Mouse (Mus musculus) kidney, postnatal 14 days (tissue): ENCODE measurements around the gene Otud7b.
A peak's percentile ranks its signal among the peaks of the same experiment; 100 is the strongest.
"Not testable (repeated sequence)": the region's sequence is repeated elsewhere in the genome, so short reads cannot be mapped to it uniquely, and the experiment has no call there.

Experiments used
- DNase-seq: peaks from one replicate; pipeline ENCODE4 v3.0.0; 2022; ENCODE audit warnings: mixed read lengths

The Otud7b gene

GRCm38 (mm10) chr3:96151836-96152235 lies 47.5 kb downstream of the Otud7b start:
- DNase-seq = no peak

- DNase-seq = no peak
These were observed 48.3 kb downstream of the Otud7b start for GRCm38 (mm10) chr3:96152611-96153010.

DNA sequence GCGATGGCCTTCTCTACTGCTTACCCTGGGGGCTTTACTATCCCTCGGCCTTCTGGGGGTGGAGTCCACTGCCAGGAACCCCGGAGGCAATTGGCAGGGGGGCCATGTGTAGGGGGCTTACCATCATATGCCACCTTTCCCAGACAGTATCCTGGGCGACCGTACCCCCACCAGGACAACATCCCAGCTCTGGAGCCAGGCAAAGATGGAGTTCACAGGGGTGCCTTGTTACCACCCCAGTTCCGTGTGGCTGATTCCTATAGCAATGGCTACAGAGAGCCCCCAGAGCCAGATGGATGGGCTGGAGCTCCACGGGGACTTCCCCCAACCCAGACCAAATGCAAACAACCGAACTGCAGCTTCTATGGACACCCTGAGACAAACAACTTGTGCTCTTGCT lies 51.2 kb downstream of the Otud7b start:
- no peak for DNase-seq

GRCm38 (mm10) chr3:96159820-96160219 lies 55.5 kb downstream of the Otud7b start:
- peak; percentile 28 for DNase-seq

DNA sequence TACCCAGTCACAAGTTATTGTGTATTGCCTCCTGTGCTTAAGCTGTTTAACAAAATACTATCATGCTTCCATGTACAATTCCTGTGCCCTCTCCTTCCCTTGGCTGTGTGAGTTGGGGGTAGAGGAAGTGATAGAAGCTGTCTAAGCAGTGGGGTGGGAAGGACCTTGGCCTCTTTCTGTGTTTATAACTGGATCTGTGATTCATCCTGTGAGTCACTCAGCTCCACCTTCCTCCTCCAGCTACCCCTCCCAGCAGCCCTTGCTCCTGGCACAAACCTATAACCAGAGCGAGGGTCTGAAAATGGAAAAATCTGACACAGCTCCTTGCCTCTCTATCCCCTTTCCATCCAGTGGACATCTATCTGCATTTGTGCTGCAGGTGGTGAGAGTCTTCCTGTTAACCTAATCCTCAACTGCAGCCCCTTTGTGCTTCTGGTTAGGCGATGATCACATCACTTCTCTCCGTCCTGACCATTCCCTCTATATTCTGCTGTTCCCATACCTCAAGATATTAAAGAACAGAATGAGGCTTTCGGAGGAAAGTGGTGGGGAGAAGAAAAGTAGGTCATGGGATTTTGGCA lies 56.0 kb downstream of the Otud7b start:
- DNase-seq = peak; percentile 73

DNA sequence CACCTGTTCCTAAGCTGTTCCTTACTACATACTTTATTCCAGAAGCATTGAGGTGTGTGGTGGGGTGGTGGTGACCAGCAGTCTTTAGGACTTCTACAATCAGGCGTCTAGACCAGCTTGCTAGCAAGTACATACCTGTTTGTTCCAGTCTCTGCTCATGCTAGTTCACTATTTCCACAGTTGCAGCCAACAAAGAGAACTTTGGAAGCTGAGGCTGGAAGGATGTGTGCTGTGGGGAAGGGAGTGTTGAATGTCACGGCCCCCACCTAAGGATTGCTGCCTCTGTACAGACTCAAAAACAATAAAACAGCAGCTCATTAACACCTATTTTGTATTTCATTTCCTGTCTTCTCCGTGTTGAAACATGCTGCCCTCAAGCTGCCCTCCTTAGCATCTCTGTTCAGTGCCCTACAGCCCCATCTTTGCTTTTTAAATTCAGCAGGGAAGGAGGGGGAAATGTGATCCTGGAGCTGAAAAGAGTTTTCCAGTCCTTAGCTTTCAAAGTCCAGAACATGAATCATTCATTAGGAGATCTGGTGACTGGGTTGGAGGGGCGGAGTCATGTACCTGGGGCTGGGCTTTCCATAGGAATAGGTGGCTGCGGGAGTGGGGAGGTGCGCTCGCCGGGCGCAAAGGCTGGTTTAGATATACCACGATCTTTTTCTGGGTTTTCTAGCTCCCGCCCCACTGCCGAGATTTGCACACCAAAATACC lies 56.6 kb downstream of the Otud7b start:
- peak; percentile 87 for DNase-seq

DNA sequence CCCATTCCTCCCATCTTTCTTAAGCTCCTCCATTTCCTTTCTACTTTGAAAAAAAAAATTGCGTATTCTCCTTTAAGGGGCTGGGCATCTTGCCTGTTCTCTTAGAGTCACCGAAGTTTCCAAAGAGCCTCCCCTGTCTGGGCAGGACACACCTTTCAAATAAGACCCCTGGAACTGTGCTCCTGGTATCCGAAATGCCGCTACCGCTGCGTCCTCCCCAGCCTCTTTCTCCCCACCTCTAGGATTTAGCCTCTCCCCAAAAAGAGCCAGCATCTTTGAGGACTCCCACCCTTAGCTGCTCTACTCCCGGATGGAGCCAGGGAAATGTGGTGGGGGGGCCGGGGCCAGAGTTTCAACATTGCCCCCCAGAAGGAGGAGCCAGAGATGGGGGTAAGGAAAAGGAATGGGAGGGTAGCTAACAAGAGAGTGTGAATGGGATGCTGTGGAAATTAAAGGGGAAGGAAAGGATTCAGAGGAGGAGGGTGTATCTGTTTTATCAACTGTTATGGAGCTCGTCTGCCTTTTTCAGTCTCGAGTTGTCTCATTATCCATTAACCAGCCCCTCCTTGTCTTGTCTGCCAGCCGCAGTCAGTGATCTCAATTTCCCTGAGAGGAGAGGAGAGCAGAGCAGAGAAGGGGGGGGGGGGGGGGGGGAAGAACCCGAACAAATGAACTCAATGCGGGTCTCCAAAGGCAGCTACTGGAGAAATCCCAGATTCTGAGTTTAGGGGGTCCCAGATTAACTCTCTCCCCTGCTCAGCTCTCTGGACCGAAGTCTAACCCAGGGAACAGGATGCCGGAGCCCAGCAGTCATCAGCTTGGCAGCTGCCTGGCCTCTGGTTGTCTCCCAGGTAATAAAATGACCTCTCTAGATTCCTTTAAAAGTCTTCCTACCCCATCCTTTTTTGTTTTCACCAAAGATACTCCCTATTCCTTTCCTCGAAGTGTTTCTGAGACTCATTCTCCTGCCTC lies 57.8 kb downstream of the Otud7b start, which contains the start of gene Mtmr11:
Mtmr11 (plus strand) TSS at position 136 of the 972 bp plus-strand sequence.
- DNase-seq = peak; percentile 61

GRCm38 (mm10) chr3:96163040-96163439 lies 58.7 kb downstream of the Otud7b start:
- no peak for DNase-seq

- no peak for DNase-seq
These were observed 64.3 kb downstream of the Otud7b start for GRCm38 (mm10) chr3:96168466-96169158.

DNA sequence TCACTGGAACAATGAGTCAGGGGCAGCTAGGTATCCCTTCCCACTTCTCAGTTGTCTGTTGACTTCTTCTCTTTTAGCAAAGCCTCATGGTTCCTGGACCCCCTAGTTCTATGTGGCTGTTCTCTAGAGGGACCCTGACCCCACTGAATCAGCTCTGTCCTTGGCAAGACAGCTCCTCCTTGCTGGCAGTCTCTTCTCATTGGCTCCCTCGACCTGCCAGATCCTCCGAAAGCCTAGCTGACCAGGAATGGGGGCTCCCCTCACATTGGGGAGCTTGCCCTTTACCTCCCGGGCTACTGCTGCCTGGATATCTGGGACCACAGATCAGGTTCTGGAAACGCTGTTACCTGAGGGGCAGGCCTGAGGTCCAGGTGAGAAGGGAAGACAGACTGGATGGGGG lies 65.9 kb downstream of the Otud7b start:
- no peak for DNase-seq

DNA sequence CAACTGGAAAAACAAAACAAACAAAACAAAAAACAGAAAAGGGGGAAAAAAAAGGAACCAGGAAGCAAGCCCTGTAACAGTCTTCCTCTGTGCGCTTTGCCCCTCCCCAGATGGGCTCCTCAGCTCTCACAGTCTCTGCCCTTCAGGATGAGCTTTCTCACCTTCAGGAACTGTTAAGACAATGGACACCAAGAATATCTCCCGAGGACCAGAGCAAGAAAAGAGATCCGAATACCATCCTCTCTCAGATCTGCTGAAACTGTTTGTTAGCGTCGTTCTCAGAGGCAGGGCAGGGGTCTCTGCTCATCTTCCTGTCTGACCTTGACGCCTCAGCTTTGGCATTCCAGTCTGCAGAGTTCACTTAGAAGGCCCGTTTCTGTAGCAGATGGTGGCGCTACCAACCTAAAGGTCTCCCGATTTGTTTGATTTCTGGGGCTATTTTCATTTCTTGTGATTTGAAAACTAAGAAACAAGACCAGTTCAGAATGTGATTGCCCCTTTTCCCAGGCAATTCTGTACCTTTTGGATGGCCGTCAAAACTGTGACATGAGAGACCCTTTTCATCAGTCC lies 66.7 kb downstream of the Otud7b start:
- no peak for DNase-seq

DNA sequence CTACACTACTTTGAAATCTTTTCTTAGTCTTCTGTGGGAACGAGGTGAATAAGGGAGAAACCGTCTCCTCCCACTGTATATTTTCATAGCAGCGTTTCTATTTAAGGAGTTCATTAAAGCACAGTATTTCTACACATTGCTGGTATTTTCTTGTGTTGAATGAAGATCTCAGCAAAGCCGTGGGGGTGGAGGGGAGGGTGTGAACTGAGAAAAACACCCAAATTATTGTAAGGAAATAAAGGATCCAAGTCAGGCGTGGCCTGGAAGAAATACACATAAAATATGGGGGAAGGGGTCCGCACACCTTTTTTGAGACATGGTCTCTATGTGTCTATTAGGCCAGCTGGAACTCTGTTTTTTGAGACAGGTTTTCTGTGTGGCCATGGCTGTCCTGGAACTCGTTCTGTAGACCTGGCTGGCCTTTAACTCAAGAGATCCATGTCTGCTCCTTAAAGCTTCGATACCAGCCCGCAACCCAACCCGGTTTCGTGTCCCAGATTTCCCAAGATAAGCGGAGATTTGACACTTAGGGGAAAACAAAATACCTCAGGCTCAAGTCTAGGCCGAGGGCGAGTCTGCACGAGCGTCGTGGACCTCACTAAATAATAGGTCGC lies 67.4 kb downstream of the Otud7b start:
- no peak for DNase-seq

DNA sequence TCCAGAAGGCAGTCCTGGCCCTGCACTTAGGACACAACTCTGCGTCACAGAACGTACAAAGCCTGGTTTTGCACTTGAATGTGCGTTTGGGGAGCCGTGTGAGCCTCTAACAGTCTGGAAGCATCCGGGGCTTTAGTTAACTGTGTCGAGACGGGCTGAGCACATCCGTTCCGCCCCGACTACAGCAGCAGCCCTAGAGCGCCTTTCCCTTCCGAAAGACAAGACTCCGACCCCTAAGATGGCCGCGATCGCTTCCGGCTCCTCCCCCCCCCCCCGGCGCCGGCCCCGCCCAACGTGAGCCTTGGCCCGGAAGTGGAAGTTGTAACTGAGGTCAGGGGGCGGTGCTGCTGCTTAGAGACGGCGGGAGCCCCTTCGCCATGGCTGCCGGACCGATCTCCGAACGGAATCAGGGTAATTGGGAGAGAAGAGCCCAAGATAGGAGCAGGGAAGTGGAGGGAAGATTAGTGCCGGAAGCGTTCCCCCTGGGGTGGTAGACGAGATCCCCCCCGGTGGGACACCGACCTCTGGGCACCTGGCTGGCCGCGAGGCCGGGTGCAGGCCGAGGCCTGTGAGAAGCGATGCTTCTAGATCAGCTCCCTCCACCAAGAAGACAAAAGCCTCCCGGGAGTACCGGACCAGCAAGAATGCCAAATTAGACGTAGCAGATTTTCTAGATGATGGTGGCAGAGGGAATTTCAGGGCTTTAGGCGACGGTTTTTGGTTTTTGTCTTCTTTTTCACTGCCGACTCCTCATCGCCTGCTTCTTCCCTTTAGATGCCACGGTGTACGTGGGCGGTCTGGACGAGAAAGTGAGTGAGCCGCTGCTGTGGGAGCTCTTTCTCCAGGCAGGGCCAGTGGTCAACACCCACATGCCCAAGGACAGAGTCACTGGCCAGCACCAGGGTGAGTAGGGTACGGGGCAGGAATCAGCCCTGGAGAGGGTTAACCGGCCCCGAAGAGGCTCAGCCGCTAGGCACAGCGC lies 68.2 kb downstream of the Otud7b start, which contains the start of gene Sf3b4:
Sf3b4 (plus strand) TSS at position 136 of the 982 bp plus-strand sequence.
- peak; percentile 92 for DNase-seq

GRCm38 (mm10) chr3:96173185-96173584 lies 68.9 kb downstream of the Otud7b start:
- DNase-seq = no peak

DNA sequence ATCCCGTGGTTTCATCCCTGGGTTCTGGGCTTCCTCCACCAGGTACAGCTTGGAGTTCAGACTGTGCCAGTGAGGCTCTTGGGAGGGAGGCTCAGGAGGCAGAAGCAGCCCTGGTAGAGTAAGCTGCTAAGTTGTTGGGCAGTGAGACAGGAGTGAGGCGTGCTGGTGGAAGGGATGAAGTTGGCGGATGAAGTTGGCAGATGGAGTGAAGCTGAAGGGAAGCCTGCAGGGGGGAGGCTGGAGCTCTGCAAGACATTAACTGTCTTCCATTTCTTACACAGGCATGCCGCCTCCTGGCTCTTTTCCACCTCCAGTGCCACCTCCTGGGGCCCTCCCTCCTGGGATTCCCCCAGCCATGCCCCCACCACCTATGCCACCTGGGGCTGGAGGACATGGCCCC lies 69.7 kb downstream of the Otud7b start:
- DNase-seq = not testable (repeated sequence)

GRCm38 (mm10) chr3:96175251-96175650 lies 70.9 kb downstream of the Otud7b start:
- no peak for DNase-seq

GRCm38 (mm10) chr3:96178427-96178826 lies 74.1 kb downstream of the Otud7b start:
- DNase-seq = no peak

DNA sequence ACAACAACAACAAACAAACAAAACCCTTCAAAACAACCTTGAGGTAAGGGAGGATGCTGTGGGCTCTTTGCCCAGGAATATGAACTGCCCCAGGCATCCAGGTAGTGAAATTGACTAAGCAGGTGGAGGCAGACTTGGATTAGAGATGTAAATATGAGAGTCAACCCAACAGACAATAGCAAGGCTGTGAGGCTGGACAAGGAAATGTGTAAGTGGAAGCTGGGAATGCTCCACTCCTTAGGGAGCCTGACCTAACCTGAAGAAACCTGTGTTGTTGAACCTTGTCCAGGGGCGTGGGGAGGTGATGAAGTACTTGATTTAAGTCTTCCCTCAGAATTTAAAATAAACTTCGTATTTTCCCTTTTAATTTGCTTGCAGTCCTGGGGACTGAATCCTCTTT lies 74.6 kb downstream of the Otud7b start:
- no peak for DNase-seq

GRCm38 (mm10) chr3:96179531-96179930 lies 75.2 kb downstream of the Otud7b start:
- no peak for DNase-seq

DNA sequence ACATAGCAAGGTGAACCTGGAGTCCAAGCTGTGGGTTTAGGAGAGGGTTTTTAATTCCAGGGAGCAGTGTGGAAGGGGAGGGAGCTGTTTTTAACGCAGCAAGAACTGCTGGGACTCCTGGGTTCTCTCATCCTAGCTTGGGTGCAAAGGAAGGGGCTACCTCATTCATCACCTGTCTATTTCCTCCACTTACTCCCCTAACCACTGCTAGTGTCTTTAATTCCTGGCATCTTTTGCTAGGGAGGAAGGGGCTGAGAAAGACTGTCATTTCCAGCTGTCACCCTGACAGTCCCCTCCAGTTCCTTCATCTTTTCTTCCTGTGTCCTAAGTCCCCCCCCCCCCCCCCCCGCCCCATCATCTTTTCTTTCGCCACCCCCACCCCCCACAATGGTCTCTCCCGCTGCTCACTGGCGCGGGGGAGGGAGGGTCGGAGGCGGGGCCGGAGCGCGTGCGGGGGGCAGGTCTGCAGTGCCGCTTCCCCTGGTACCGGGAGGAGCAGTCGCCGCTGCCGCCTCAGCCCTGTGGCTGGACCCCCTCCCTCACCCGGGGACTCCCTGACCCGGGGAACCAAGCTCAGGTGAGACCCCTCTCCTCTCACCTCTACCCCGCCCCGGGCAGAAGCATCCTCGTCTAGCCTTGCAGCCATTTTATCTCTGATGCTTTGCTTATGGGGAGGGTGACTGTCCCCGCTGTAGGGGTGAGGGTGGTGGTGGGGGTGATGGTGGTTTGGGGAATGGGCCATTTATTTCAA lies 76.6 kb downstream of the Otud7b start, which contains the start of gene Sv2a:
Sv2a (plus strand) TSS at position 425 of the 751 bp plus-strand sequence.
- DNase-seq = peak; percentile 64
